Mouse (Mus musculus) MN1 (cell line): ENCODE data around the gene Ptgfrn.

Experiments
- DNase-seq: peaks from one replicate; pipeline ENCODE4 v3.0.0-alpha.2; 2016; ENCODE audit warnings: low spot score

The Ptgfrn gene

DNA sequence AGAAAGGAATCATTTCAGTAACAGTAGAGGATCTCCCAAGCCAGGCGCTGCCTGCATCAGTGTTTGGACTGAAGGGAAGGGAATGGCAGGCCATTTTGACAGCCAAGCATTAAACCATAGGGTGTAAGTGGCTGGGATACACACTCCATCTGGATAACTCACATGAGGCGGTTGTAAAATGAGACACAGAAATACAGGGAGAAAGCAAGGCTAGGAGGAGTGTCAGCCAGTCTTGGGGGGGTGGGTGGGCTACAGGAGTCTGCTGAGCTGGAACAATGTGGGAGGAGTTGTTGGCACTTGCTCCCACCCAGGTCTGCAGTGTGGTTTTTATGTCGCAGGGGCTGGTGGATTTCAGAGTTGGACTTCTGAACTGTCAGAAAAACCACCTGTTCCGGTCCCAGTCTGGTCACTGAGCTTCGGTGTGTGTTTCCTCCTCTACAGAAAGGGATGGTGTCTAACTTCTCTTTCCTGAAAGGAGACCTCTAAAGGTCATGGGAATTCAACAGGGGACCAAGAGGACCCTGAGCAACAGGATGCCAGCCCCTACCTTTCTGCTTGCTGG is 72.0 kb downstream of the Ptgfrn start:
- no peak for DNase-seq

DNA sequence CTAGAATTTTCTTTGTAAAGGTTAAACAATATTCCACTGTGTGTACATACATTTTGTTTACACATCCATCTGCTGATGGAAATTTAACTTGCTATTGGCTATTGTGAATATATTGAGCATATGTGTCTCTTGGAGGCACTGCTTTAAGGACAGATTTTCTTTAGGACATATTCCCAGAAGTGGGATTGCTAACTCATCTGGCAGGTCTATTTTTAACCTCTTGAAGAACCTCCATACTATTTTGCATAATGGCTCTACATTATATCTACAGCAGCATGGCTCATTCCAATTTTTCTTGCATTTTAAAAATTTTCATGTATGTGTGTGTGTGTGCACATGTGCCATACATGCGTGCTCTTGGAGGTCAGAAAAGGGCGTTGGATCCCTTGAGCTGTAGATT is 74.1 kb downstream of the Ptgfrn start:
- no peak for DNase-seq

DNA sequence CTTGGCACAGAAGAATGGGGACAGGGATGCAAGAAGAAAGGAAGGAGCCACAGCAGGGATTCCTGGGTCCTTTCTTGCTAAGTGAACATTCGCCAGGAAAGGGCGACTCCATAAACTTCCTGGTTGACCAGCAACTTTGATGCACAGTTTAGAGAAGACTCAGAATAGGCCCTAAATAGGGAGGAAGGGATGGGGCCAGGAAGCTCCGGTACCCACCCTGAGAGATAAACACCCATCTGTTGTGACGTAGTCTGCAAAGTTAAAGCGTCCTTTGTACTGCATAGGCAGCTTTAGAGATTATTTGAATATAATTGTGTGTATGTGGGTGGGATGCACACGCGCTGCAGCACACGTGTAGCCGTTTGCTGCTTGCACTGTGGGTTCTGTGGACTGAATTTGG is 75.6 kb downstream of the Ptgfrn start:
- no peak for DNase-seq

DNA sequence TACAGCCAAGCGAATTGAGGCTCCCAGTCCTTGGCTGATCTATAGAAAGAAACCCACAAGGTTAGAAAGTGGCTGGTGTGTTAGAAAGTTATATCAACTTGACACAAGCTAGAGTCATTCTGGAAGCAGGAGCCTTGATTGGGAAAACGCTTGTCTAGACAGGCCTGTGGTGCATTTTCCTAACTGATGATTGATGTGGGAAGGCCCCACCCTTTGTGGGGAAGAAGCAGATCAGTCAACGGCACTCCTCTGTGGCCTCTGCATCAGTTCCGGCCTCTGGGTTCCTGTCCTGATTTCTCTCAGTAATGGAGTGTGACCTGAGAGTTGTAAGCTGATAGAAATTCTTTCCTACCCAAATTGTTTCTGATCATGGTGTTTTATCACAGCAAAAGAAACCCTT is 76.4 kb downstream of the Ptgfrn start:
- no peak for DNase-seq

DNA sequence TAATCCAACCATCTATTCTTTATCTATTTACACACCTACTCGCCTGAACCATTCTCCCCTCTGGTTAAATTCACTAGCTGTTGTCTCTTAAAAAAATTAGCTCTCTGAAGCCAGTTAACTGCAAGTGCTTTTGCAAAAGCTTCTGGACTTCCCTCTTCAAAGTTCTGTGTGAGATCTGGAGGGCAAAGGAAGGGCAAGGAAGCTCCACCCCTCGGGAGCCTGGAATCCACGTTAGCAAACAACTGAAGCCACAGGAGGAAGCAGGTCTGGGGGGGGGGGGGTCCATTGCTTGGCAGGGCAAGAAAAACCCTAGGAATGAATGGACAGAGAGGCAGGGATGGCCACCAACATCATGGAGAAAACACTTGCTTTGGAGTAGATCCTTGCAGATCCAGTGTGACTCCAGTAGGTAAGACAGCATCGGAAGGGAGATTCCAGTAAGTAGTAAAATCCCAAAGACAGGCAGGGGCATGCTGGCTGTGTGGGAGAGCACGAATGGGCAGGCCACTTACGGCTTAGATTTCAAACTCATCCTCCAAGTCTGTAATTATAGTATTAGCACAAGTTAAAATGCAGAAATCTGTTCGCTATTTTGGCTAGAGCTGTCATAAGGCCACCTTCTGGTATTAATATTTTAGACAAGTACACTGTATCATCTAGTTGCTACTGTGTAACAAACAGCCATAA is 78.5 kb downstream of the Ptgfrn start:
- DNase-seq: no peak

DNA sequence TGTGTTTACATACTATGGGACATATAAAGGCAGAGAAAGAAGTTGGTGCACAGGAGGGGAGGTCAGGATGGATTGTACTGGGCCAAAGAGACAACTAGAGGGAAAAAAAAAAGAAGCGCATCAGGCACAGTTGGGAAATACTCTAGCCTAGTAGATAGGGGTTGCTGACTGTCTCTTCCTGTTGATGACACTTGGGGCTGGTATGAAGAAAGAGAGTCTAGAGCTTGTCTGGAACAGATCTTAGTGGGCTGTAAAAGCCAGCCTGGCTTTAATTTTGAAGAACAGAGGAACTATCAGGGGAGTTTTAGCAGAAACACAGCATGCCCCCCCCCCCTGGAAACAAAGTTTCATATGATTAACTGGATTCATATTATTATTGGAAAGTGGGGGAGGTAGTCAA is 79.4 kb downstream of the Ptgfrn start:
- DNase-seq: no peak

DNA sequence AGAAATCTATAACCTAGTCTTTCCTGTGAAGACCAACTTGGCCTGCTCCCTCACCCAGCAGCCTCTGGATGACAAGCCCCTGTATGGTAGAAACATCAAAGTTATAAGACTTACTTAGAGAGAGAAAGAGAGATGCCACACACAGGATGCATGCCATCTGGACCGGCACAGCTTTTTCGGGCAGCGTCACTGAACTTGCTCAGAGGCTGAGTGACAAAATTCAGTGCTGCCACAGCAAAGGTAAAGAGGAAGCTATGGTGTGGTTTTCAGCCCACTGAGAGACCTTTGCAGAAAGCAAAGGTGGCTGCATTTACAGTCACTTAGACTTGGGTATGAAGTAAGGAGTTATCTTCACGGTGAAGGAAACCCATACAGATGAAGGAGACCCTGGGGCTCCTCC is 80.7 kb downstream of the Ptgfrn start, which contains the start of gene Cd101:
Cd101 (minus strand) TSS at position 218 of the 400 bp plus-strand sequence.
- DNase-seq: no peak

DNA sequence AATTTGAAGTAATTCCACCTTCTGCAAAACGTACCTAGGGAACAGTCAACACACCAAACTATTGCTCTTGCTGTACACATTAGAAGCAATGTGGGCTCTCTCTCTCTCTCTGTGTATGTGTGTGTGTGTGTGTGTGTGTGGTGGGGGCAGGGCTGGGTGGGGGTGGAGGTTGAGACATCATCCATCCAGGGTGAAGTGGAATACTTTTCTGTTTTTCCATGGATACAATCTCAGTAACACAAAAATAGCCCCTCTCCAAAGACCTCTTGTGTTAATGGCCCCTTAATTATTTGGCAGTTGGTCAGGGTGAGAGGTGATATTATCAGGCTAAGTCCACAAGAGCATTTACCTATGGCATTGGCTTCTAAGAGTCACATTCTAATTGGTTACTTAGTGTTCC is 83.3 kb downstream of the Ptgfrn start:
- DNase-seq: no peak

DNA sequence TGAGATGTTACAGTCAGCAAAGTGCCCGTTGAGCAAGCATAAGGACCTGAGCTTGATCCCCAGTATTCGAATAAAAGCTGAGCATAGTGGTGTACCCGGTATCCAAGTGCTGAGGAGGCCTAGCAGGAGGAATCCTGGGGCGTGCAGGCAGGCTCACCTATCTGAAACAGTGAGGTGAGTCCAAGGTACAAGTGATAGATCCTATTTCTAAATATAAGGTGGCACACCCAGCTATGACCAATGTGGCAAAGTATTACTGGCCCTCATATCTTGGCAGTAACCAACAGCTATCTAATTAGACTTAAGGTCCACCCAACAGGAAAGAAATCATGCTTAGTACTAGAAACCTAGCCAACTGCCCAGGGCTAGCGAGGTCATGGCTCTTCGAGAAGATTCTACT is 87.1 kb downstream of the Ptgfrn start:
- DNase-seq: no peak

DNA sequence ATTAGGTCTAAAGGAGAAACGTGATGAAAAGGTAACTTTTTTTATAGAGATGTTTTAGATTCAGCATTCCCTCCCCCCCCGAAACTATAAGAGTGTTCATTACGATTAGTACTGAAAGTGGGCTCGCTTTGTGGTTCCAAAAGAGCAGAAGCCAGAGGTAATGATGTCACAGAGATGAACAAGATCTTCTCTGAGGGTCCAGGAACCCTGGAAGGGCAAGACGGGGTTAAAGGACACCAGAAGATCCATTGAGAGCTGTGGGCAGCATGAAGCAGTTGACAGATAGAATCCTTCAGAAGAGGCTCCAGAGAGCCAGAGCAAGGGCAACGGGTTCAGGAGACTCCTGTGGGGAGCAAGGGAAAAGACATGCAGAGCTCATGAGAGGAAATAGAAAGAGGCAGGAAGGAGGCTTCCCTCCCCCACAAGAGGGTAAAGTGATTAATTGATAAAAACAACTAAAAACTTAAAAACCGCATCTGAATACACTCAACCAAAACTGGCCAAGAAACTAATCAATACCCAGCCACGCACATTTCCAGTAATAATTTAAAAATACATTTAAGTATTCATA is 88.5 kb downstream of the Ptgfrn start:
- DNase-seq: no peak

DNA sequence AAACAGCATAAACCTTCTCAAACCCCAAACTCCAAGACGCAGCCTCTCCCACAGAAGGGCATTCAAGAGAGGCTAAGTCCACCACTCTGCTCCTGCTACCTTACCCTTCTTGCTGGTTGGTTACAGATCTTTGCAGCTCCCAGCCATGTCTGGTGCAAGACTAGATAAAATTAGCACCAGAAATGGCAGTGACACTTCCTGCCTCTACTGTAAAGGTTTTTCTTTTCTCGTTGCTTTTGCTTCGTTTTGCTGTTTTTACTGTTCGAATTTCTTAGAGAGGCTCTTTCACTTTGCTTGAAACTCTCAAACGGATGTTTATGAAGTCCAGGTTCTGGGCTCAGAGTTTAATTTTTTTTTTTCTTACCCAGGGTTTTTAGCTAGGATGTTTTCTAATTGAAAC is 89.0 kb downstream of the Ptgfrn start:
- no peak for DNase-seq

DNA sequence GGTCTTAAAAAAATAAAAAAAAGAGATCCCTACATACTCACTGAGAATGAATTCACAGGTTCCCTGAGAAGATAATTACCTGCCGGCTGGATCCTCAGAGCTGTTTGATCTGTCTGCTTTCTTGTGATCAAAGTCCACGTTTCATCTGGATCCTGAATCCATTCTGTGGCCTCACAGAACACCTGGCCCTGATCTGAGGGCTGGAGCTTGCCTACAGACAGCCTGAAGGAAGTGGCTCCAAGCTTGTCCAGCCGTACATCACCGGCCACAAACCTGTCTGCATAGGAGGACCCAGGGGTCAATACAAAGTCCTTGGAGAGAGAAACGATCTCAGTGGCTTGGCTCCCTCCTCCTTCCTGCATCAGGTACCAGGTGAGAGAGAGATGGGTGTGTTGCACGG is 91.6 kb downstream of the Ptgfrn start:
- no peak for DNase-seq

DNA sequence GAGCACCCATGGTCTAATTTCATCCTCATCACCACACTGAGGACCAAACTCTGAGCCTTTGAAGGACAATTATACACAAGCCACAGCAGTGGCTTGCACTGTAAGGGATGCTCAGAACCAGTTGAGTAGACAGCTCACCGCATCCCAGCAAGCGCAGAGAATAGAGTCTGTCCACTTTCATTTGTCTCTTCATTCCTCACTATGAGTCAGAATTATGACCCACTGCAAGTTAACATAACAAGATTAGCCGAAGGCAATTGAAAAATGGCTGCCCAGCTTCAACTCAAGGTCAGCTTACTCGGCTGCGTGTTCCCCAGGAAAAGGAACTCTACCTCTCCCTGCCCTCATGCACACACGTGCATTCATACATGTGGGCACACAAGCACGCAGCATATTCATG is 94.0 kb downstream of the Ptgfrn start:
- peak; percentile 51 for DNase-seq

DNA sequence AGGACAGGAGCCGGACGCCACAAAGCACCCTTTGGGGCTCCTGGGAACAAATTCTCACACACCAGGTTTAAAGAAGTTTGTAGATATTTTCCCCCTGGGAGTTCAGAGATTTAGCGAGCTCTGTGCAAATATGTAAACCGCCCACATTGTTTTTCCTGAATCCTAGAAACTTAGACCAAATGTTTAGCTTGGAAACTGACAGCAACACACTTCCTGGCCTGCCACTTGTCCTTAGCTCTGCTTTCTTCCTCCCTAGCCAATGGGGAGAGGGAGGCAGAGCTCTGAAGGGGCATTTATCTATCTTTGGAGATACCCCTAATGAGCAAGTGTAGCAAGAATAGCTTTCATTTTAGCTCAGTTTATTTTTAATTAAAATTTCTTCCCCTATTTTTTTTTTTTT is 94.8 kb downstream of the Ptgfrn start:
- no peak for DNase-seq

DNA sequence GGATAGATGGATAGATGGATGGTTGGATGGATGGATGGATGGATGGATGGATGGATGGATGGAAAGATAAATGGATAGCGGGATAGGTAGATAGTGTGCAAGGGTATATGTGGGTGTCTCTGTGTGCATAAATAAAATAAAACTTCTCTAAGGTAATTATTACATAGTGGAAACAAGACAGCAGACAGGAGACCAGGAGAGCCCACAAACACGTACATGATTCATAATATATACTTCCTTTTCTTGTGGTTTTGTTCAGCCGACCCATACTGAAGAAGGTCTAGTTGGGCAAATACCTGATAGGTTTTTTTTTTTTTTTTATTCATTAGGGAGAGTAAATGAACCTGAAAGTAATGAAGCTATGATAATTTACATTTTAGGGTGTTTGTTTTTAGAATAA is 96.5 kb downstream of the Ptgfrn start:
- no peak for DNase-seq

DNA sequence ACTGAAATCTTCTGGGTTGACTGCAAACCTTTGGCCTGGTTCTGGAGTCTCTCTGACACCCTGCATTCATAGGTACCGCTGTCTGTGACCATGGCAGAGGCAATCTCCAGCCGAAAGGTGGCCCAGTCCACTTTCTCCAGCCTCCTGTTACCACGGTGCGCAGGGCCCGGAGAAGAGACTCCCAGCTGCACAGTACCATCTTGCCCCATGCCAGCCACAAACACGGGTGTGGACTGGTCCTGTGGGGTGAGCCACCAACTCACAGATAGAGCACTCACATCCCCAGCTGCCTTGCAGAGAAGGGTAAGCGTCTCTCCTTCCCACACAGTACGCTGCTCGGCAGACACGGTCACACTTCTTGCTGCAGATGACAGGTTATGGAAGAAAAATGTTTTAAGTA is 97.1 kb downstream of the Ptgfrn start:
- DNase-seq: no peak

DNA sequence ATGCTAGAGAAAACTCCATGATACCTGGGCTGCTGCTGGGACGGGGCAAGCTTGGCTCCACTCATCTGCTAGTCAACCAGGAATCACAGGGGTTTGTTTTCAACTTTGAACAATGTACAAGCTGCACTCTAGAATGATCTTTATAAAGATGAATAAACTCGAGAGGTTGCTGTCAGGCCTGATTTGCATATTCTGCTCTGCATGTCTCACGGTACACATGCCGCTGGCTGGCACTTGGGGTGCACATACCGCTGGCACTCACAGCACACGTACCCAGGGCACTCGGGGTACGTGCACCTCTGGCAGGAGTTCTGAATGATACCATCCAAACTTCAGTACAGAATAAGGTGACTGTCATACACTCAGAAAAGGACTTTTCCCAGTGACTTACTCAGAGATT is 97.5 kb downstream of the Ptgfrn start:
- DNase-seq: no peak

DNA sequence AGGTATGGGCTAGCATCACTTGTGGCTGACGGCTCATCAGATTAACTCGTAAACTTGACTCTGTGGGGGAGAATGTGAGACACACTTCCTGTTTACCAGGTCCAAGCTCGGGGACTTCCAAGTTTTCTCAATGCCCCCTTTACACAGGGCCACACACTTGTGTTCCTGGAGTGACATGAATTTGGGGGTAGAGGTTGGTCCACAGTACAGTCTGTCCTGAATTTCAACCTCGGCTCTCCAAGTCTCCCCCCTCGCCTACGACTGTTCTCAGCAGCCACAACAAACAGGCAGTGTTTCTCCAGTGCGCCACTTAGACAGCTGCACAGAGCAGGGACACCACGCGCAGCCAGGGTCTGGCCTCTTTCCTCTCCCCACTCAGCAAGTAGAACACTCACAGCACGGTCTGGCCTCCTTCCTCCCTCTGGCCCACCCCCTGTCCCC is 97.9 kb downstream of the Ptgfrn start:
- DNase-seq: no peak

DNA sequence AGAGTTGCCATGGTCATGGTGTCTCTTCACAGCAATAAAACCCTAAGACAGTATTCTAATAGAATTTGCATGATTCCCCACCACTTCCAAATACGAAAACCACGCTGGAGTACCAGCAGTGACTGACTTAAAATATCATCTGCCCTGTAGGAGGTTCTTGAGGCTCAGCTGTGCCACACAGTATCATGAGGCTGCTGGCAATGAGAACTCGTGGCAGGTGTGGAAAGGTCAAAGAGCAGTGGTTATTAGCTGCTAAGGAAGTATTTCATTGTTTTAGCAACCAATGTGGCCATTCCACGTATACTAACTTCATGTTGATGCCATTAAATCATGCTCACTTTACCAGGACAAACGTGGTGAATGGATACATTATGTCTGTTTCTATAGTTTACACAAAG is 98.9 kb downstream of the Ptgfrn start:
- no peak for DNase-seq

DNA sequence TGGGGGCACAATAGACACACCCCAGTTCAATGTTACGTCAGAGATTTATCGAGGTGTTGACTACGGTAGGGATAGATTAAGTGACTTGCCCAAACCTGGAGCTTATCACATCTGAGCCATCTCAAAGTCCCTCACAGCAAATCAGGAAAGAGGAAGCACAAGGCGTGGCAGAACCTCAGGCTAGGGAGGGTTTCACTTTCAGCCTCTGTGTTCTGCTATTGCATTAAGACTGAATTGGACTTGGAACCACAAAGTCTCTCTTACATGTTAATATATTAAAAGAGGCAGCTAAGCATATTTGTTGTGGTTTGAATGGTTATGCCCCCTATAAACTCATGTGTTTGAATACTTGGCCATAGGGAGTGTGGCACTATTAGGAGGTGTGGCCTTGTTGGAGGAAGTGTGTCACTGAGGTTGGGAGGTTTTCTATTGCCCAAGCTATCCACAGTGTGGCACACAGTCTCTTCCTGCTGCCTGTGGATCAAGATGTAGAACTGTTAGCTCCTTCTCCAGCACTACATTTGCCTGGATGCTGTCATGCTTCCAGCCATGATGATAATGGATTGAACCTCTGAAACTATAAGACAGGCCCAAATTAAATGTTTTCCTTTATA is 99.4 kb downstream of the Ptgfrn start:
- no peak for DNase-seq

DNA sequence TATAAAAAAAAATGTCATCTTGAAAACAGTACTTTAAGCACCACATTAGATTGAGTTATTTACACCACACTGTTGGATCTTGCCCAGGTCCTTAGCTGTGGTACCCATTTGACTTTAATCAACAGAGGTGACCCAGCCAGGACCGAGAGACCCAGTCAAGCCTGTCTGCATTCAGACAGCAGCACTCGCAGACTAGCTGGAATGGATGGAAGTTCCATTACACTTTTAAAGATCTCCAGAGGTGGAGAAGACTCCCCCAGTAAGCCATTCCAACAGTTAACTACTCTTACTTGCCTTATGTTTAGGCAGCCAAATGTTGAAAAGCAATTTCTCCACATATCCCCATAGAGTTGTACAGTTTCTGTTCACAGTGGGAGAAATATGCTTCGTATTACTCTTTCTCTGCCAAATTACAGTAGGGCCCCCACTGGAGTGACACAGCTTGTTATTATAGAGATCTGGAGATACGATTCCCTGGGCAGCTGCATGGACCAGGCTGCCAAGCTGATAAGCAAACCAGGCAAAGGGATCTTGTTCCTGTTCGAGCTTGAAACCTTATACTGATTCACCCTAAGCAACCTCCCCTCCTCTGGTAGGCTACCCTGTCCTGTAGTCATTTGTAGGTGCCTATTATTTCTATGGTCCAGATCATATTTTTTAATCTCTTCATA is 102.8 kb downstream of the Ptgfrn start:
- peak; percentile 12 for DNase-seq

DNA sequence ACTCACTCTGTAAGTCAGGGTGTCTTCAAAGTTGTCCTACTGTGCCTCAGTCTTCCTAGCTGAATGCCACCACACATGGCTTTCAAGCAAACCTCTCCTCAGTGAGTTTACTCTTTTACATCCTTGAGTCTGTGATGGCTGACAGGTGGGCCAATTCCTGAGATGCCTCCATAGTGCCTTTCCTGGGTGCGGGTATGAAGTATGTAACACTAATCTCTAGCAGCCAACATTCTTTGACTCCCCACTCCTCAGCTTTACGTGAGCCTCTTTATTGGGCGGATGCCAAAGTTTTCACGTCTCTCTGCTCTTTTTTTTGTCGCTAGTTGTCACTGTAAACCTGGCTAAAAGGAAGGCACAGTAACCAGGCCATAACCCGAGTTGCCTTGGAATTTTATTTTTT is 104.7 kb downstream of the Ptgfrn start:
- DNase-seq: no peak
